Mouse (Mus musculus) stomach, postnatal 0 days (tissue): ENCODE measurements around the gene Rrp36.

Experiments used
- CTCF ChIP-seq: IDR thresholded peaks from 2 replicates; pipeline ENCODE4 v1.5.1; 2016; ENCODE audit warnings: antibody characterized with exemption, low read depth, mild to moderate bottlenecking, moderate library complexity
- EP300 ChIP-seq: optimal IDR thresholded peaks from 2 replicates; pipeline ENCODE3; 2016; ENCODE audit warnings: antibody characterized with exemption

DNA sequence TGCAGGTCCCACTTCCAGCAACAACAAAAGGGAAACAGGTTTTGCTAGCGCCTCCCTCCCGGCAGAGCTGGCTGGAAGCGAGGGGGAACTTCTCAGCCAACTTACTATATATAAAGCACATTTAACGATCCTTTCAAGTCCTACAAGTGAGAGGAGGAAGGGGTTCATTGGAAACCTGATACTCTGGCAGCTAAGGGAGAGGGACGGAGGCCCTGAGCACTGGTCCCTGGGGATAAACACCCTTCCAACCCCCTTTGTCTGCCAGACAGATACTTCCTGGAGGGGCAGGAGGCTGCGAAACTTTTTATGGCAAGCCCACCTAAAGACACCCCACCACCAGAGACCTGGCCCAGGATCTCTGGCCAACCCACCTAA is 55.8 kb downstream of the Rrp36 start:
- TF ChIP-seq EP300, result no peak
- TF ChIP-seq CTCF, result no peak
